Mouse (Mus musculus): Measurements from ENCODE around the gene Unc13b.

The Unc13b gene

GRCm38 (mm10) chr4:43058753-43059654, at the start of gene Unc13b:
Gene Unc13b, plus strand, starts transcription at chr4:43058953.
- DNase-seq: peak; percentile 91

DNA sequence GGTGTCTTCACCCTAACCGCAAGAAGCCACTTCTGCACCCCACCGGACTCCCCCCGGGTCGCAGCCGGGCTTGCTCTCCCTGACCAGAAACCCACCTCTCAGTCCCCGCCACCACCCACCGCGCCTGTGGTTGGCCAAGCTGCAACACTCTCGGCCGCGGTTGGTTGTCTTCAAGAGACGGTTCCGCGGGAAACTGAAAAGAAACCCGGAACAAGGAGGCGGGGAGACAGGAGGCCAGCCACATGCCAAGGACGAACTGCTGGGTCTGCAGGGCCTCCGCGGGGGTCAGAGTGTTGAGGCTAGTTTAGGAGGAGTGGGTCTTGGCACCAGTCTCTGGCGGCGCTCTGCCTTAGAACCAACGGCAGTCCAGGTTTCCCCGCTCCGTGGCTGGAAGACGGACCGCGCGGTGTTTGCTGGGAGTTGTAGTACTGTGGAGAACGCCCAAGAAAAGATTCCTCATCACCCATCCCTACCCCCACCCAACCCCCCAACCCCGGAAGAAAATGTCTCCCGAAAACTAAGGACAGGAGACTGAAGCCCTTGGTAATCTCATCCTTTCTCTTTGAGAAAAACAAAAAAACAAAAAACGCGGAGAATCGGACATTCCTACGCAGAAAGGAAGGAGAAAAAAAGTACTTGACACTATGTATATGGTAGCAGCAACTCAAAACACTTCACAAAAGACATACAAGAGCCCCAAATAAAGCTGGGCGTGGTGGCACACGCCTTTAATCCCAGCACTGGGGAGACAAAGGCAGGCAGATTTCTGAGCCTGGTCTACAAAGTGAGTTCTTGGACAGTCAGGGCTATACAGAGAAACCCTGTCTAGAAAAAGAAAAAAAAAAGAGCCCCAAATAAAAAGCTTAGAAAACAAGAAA, 48.4 kb upstream of the Unc13b start, which contains the start of gene Fancg:
Gene Fancg (minus strand): TSS at position 346 of the 878 bp plus-strand sequence.
- peak; percentile 81 for DNase-seq

DNA sequence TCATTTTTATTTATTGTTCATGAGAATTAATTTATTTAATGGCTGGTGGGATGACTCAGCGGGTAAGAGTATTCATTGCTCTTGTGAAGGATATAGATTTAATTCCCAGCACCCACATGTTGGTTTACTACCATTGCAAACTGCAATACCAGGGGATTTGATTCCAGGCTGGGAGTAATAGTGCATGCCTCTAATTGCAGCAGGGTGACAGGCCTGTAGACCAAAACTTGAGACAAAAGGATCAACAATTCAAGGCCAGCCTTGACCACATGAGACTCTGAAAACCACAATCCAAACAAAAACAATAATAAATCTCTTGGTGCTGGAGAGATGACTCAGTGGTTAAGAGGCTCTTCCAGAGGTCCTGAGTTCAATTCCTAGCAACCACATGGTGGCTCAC, 46.7 kb upstream of the Unc13b start:
- peak; percentile 28 for DNase-seq

DNA sequence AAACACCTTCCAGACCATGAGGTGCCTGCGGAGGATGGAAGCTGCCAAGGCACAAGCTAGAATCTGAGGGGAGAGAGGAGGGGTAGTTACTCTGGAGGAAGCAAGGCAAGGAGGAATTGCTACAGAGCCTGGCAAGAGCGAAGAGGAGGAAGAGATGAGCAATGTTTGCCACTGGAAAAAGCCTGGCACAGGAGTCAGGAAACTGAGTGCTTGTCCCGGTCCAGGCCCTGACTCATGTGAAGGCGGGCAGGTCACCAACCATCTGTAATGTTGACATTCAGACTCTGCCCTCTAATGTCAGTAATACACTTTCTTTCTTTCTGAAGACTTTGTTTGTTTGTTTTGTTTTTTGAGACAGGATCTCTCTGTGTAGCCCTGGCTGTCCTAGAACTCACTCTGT, 40.6 kb upstream of the Unc13b start:
- no peak for DNase-seq

- DNase-seq: no peak
Measured at GRCm38 (mm10) chr4:43019176-43019575, 39.6 kb upstream of the Unc13b start.

DNA sequence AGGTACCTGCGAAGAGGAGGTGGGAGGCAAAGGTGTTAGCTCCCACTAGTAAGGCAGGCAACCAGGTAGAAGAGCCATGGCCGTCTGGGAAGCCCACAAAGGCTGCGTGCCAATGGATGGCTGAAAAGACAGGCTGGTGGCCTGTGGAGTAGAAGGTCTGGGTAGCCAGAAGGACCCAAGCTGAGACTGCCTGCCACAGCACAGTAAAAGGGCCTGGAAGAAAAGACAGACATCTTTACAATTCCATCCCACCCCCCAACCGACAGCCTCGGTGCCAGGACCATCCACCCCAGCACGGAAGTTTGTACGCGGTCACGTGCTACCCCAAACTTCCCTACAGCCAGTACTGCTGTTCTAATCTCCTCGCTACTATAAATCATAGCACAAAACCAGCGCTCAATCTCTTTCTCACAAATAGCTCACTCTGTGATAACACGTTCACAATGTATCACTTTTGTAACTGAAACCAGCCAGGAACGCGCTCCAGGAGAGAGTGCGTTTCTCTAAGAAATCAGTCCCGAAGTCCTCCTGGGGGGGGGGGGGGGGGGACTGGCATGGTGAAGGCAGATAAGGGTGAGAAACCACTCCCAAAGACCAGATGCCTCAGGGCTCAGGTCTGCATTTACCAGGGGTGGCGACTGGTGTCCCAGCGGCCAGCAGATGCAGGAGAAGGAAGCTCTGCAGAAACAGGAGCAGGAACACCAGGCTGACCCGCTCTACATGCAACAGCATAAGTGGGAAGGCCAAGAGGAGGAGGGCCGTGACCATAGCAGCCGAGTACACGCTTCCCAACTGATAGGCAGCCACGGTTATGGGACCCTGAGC, 38.9 kb upstream of the Unc13b start:
- no peak for DNase-seq

DNA sequence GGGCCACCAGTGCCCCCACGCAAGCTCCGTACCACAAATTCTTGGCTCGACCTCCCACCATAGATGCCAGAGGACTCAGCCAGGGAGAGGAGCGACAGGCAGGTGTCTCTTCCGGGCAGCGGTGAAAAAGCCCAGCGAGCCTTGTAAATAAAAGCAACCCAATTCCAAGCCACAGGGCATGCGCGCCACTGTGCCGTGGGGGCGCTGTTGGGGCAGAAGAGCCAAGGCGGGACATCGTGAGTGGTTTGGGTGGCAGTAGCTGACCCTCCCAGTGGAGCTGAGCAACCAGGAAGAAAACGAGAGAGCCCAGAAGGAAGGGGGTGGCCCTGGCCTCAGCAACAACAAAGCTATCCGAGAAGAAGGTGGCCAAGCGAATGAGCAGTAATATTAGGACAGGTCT, 37.9 kb upstream of the Unc13b start:
- DNase-seq: no peak

GRCm38 (mm10) chr4:43021341-43021740, 37.4 kb upstream of the Unc13b start:
- no peak for DNase-seq

- no peak for DNase-seq
Measured at GRCm38 (mm10) chr4:43024673-43025072, 34.1 kb upstream of the Unc13b start.

DNA sequence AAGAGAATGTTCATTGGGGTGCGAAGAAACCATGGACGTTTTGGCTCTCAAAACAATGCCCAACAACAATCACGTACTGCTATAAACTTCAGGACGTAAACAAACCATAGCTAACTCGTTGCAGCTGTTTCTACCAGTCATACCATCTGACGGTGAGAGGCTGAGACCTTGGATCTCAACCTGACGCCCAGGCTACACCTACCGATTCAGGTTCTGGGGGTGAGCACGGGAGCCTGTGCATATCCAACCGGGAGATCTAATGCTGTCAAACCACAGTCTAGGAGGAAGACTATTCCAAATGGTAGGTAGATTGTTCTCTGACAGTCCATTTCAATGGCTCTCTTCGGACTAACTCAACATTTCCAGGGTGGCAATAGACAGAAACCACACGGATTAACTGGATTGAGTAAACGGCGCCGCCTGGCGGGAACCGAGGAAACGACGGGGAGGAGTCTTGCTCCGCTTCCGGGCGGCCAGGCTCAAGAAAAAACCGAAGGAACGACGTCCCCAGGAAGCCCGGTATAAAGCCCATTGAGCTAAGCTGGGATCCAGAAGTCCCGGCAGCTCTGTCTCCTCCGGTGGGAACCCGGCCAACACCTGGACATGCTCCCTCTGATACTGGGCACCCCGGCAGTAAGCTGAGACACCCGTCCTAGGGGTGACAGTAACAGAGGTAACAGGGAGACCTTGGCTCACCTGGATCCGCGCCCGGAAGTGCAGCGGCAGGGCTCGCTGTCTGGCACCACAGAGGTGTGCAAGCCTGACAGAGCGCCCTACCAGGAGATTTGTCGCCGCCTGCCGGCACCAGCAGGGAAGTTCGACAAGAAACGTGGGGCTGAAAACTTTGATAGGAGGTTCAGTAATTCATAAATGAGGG, 33.4 kb upstream of the Unc13b start, which contains the start of gene Pigo:
Gene Pigo (minus strand): TSS at position 736 of the 877 bp plus-strand sequence.
- peak; percentile 98 for DNase-seq

GRCm38 (mm10) chr4:43029121-43029520, 29.6 kb upstream of the Unc13b start:
- no peak for DNase-seq

GRCm38 (mm10) chr4:43029749-43030148, 29.0 kb upstream of the Unc13b start:
- DNase-seq: no peak

DNA sequence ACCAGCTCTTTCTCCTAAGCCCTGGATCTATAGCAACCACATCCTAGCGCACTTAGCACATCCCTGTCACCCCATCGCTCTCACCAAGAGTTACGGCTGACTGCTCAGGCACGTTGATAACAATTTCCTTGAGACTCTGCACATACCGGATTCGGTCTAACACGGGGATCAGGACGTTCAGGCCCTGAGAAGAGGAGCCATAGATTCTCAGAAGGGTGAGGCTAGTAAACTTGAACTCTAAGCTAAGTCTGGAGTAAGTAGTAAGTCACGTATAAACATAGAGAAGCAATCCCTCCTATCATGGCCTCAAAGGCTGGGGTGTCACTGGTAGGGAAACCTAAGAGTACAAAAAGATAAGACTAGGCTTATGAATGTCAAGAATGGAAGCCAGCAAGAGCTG, 28.4 kb upstream of the Unc13b start:
- DNase-seq: no peak

- DNase-seq: no peak
Measured at GRCm38 (mm10) chr4:43030780-43031230, 27.9 kb upstream of the Unc13b start.

- DNase-seq: peak; percentile 96
Measured at GRCm38 (mm10) chr4:43031237-43031995, 27.3 kb upstream of the Unc13b start, which contains the start of gene Stoml2. Gene Stoml2, minus strand, starts transcription at chr4:43031710.

GRCm38 (mm10) chr4:43032501-43032900, 26.3 kb upstream of the Unc13b start:
- DNase-seq: no peak

GRCm38 (mm10) chr4:43033481-43033880, 25.3 kb upstream of the Unc13b start:
- DNase-seq: no peak

DNA sequence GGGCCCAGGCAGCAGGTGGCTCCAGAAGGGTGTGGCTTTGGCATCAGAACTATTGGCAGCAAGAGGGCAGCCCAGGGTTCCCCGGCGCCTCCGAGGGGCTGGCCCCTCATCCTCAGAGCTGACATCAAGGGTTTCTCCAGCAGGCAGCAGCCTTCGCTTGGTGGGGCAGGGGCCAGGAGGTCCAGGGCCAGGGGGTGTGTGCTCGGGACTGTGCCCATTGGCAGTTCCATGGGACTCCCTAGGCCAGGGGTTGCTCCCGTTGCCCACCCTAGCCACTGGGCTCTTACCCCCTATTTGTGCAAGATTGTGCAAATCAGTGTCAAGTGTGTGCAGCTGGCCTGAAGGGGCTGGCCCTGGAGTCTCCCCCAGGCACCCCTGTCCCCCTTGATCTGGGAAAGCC, 22.9 kb upstream of the Unc13b start:
- no peak for DNase-seq

DNA sequence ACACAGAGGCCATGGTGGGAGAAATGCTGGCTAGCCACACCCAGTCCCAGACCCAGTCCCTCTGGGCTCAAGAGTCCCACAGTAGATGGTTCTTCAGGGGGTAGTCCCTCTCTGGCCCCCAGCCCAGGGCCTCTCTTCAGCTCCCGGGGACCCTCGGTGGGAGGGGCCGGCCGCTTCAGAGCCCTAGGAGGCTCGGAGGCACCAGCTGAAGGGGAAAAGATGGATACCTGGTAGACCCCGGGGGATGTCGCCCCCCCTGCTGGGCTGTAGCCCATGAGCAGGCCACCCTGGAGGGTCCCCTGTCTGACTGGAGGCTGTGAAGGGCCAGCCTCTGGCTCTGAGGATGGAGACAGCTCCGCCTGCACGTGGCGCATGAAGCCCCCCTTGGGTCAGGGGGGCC, 22.4 kb upstream of the Unc13b start:
- no peak for DNase-seq

DNA sequence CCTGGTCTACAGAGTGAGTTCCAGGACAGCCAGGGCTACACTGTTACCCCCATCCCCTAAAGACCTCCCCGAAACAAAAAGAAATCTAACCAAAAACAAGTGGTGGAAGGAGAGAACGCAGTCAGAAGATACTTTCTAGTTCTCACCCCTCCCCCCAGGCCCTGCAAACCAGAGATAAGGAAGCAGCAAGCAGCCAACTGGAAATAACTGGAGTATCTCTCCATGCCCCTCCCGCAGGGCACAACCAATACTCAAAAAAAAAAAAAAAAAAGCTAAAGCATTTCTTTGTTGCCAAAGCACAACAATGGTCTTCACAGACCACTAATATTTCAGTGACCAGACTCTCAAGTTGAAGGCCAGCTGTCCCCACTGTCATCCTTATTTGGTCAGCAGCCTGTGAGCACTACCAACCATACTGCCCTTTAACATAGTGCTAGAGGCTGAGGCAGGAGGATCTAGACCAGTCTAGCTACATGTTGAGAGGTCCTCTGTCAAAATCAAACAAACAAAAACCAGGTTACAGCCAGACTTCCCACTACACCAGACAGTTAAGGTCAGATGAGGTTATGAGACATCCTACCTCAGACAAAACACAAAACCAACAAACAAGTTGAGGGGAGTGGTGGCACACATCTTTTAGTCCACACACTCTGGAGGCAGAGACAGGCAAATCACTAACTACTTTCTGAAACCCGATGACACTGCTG, 20.7 kb upstream of the Unc13b start:
- no peak for DNase-seq
